Mouse (Mus musculus) cerebellum, adult 2 months (tissue): ENCODE results near the gene Tbc1d32.

ENCODE experiments used
- CTCF ChIP-seq: fragments of 200-500 bp; IDR thresholded peaks from 2 replicates; pipeline ENCODE4 v1.5.1; 2011; ENCODE audit warnings: low read depth, mild to moderate bottlenecking, control low read depth, low read length, moderate library complexity, borderline replicate concordance; ENCODE audit not compliant: insufficient read depth
- POLR2A ChIP-seq: fragments of 200-500 bp; IDR thresholded peaks from 2 replicates; pipeline ENCODE4 v1.6.1; 2011; ENCODE audit warnings: low read length, control low read depth, borderline replicate concordance; ENCODE audit not compliant: insufficient read depth

GRCm38 (mm10) chr10:56158207-56158606, 70.3 kb downstream of the Tbc1d32 start:
- no peak for TF ChIP-seq POLR2A
- TF ChIP-seq CTCF: no peak
